Mouse (Mus musculus) retina, postnatal 7 days (tissue): ENCODE results near the gene Med24.
"Not testable (repeated sequence)": the region's sequence is repeated elsewhere in the genome, so short reads cannot be mapped to it uniquely, and the experiment has no call there.

Experiments used
- DNase-seq: peaks from one replicate; pipeline ENCODE4 v3.0.0-alpha.2; 2012; ENCODE audit warnings: low read depth, low spot score

The Med24 gene

GRCm38 (mm10) chr11:98693201-98693600, 36.0 kb downstream of the Med24 start:
- no peak for DNase-seq

GRCm38 (mm10) chr11:98688009-98688408, 41.2 kb downstream of the Med24 start:
- no peak for DNase-seq

- no peak for DNase-seq
Observed at GRCm38 (mm10) chr11:98686976-98687375, 42.3 kb downstream of the Med24 start.

DNA sequence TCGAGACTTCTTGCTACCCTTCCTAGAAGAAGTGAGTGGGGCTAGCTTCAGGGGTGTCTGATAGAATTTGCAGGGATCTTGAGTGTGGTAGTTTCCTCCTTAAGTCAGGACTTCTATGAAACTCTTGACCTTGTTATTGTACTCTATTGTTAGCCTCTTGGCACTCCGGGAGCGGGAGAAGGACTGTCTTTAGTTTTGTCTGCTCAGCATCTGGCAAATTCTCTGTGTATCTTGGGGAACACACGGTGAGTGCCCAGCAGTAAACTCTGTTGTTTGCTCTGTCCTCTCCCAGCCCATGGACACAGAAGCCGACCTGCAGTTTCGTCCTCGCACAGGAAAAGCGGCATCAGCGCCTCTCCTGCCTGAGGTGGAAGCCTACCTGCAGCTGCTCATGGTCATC, 43.6 kb downstream of the Med24 start:
- DNase-seq = no peak

GRCm38 (mm10) chr11:98682811-98683210, 46.4 kb downstream of the Med24 start:
- no peak for DNase-seq

DNA sequence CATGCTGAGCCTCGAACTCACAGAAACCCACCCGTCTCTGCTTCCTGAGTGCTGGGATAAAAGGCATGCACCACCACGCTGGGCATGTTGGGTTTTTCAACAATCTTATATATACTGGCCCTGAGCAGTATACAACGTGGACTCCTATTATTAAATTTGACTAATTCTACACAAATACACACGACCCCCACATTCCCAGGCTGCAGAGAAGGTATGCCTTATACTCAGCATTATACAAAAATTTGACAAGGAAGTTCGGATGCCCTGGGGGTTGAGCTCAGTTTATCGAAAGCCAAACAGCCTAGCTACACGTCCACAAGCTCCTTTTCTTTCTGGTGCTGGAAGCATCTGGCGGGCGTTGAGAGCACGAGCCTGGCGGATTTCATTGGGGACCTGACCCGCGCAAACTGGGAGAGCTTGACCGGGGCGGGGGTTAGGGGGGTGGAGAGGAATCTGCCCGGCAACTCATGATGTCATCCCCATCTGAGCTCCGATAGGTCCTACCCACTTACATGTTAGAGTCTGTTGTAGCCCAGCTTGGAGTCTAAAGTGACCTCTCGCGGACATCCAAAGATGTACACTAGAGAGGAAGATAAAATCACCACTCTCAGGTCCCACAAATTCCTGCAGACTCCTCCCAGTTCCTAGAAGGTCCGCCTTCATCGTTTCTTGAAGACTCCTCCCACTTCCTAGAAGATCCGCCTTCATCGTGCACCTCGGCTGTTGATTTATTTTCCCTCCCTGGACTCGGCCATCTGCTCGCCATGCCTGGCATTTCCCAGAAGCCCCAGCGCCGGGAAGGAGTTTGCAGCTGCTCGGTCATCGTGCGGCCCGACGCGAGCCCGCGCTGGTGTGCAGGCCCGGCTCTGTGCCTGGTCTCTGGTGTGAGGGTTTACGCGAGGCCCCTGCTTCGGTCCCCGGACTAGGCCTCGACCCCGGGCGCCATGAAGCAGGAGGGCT, 47.2 kb downstream of the Med24 start, which contains the start of gene Psmd3:
Gene Psmd3 (plus strand): TSS at position 769 of the 960 bp plus-strand sequence.
- peak; percentile 97 for DNase-seq

- DNase-seq = no peak
Observed at GRCm38 (mm10) chr11:98681186-98681585, 48.0 kb downstream of the Med24 start.

- not testable (repeated sequence) for DNase-seq
Observed at GRCm38 (mm10) chr11:98680595-98680994, 48.6 kb downstream of the Med24 start.

- DNase-seq = no peak
Observed at GRCm38 (mm10) chr11:98680023-98680422, 49.2 kb downstream of the Med24 start.

DNA sequence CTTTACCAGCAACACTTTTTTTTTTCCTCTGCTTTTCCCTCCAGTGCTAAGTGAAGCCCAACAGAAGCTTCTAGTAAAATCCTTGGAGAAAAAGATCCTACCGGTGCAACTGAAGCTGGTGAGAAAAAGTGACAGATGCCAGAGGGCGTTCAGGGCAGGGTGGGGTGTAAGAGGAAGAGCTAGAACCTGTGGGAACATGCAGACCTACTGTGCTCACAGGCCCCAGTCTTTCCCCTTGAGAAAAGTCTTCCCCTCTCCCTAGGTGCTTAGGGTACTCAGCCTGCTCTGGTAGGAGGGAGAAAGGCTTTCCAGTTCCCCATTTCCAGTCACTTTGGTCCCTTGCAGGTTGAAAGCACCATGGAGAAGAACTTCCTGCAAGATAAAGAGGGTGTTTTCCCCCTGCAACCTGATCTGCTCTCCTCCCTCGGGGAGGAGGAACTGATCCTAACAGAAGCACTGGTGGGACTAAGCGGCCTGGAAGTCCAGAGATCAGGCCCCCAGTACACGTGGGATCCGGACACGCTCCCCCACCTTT, 53.3 kb downstream of the Med24 start:
- no peak for DNase-seq

GRCm38 (mm10) chr11:98673136-98673535, 56.1 kb downstream of the Med24 start:
- peak; percentile 39 for DNase-seq

GRCm38 (mm10) chr11:98672482-98672881, 56.8 kb downstream of the Med24 start:
- DNase-seq = no peak

DNA sequence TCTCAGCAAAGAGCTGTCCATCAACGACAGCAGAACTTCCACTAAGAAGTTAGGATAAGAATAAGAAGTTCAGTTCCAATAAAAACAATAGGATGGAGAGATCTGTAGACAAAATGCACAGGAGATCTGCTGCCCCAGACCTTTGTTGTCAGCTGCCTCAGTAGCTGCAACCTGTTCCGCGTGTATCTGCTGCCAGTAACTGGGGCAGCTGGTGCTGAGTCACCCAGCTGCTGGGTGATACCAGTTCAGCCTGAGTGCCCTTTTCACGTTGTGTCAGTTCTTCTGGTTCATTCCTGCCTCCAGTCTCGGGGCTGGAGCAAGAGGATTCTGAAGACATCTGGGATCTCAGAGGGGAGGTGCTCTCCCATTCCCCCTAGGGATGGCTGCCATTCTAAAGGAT, 57.4 kb downstream of the Med24 start:
- no peak for DNase-seq

DNA sequence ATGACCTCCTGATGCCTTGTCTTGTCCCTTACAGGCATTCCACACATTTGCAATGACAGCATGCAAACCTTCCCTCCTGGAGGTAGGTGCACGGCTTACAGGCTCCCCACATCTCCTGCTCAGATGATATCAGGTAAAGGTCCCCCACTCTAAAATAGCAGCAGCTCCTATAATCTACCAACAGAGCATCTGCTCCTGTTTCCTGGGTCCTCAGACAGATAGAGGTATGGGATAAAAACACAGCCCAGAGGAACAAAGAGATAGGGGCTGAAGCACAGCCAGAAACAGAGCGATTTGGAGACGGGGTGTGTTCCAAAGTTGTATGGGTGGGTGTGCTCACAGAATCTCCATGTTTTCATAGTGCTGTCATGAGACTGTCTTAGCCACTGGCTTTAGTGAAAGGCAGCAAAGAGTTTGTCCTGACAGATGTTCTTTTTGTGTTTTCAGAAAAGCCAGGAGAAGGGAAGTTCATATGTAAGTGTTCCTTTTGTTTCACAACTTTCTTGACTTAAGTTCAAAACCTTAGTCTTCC, 57.9 kb downstream of the Med24 start:
- DNase-seq = no peak

DNA sequence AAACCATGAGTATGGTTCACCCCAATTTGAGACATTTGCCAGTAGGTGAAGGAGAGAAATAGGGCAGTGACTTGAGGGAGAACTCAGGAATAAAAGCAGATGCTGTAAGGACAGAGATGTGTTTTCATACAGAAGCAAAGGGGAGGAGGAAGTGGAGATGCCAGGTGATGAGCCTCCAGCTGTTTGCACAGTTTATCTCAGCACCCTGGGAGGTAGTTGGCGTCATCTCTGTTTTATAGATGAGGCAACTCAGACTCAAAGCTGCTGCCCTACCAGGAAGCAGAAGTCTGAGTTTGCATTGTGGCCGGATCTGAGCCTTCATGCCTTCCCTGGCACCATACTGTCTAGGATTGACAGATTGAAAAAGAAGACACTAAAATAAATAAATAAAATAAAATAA, 60.3 kb downstream of the Med24 start:
- DNase-seq = no peak

GRCm38 (mm10) chr11:98664091-98664490, 65.1 kb downstream of the Med24 start, which contains the start of gene Gsdma:
Gsdma (plus strand) TSS chr11:98664351.
- no peak for DNase-seq

DNA sequence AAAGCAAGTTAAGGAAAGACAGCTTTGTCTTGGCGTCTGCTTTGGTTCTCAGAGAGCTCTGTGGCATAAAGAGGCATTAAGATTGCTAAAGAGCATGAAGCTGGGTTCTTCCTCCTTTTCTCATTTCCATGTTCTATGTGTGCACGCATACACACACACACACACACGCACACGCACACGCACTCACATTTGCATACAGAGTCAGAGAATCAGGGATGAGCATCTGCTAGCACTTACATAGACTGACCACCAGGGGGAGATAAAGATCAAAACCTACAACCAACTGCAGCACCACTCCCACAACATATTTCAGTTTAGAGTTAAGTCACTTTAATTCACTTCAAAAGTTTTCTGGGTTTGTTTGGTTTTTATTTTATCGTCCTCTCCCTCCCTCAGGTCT, 68.7 kb downstream of the Med24 start:
- peak; percentile 42 for DNase-seq

GRCm38 (mm10) chr11:98655076-98655475, 74.2 kb downstream of the Med24 start:
- DNase-seq = peak; percentile 40
